In the genomic region with DNA sequence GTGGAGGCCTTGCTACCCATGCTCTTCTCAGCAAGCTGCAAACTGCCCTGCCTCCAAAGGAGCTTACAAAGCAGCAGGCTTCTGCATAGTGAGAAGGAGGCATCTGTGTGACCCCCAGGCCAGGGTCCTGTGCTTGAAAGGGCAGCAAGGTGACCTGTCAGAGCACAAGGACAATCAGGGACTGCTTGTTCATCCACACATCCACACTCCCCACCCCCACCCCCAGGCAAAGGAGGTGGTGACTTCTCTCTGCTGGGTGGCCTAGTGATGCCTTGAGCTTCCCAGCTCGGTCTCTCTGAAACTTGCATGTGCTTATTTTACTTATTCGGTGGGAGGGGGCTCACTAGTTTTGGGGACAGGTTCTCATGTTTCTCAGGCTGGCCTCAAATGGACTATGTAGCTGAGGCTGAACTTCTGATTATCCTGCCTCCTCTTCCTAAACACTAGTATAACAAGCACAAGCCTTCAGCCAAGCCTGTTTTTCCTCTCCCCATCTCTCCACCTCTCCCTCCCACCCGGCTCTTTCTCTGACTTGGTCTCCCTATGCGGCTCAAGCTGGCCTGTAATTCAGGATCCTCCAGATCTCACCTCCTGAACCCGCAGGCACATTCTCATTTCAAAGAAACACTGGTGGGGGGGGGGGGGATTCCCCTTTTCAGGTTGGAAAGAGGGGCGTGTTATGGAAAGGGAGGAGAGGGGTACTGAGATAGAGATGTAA, we compare ENCODE assay signal across 10 mouse cellular contexts. TPM values are rescaled to one million over a fixed set of nuclear protein-coding genes. Genes with fewer than 3 reads are reported as not detected.
DNase-seq lines count a peak whose midpoint lies in the region; ATAC-seq and TF ChIP-seq lines count a peak whose summit lies in the region.
"Had no signal": no experiment of that assay in that cellular context is flagged by ENCODE, and none has a peak within 500 bp of the region (broad histone marks: within the 10 kb centered on the region; RNA-seq: fewer than 3 reads in every experiment).

No protein-coding gene starts in this region.

- no peak for TF ChIP-seq POLR2A in ES-Bruce4 (IDR thresholded peaks at IDR 0.05; ENCODE audit: insufficient read depth, low read length)

- peak; percentile 25 for DNase-seq in gastrocnemius, adult 2 months
- no peak for DNase-seq in gastrocnemius, postnatal 36 days
- no peak for DNase-seq in lung, postnatal 36 days
- DNase-seq in kidney, adult 9 months, result no peak
- no peak for DNase-seq in liver, embryonic 11.5 days (ENCODE audit: low spot score)

- no peaks in the 10 kb centered on the region for H3K27me3 ChIP-seq in ES-Bruce4 (ENCODE audit: control insufficient read depth, insufficient read depth, low read length, poor library complexity, severe bottlenecking)
- H3K27me3 ChIP-seq in embryonic facial prominence, embryonic 15.5 days, result no peaks in the 10 kb centered on the region
- H3K27me3 ChIP-seq in midbrain, embryonic 13.5 days, result no peaks in the 10 kb centered on the region
- H3K27me3 ChIP-seq in liver, embryonic 11.5 days (replicated peaks; ENCODE audit: control insufficient read depth, insufficient read depth, low read length), result peaks cover 7% of the 10 kb centered on the region; the same call in 1 of the 2 replicates
- H3K27me3 ChIP-seq: CH12.LX; lung, embryonic 15.5 days had no signal

- no peak overlapping the region for H3K4me2 ChIP-seq in embryonic facial prominence, embryonic 15.5 days (replicated peaks)
- H3K4me2 ChIP-seq in midbrain, embryonic 13.5 days (replicated peaks), result no peak overlapping the region; the same call in 1 of the 2 replicates
- H3K4me2 ChIP-seq in liver, embryonic 11.5 days, result no peak overlapping the region

- no peaks in the 10 kb centered on the region for H3K9me3 ChIP-seq in ES-Bruce4 (replicated peaks; ENCODE audit: control insufficient read depth, insufficient read depth, low read length, poor library complexity, severe bottlenecking)
- H3K9me3 ChIP-seq in embryonic facial prominence, embryonic 15.5 days (replicated peaks), result no peaks in the 10 kb centered on the region
- H3K9me3 ChIP-seq in midbrain, embryonic 13.5 days, result no peaks in the 10 kb centered on the region
- no peaks in the 10 kb centered on the region for H3K9me3 ChIP-seq in liver, embryonic 11.5 days (ENCODE audit: control insufficient read depth, low read length)
- H3K9me3 ChIP-seq: lung, embryonic 15.5 days had no signal

- H3K27ac ChIP-seq in gastrocnemius, adult 2 months, result peak overlapping the region; percentile 94
- 0 out of 2 replicates have a peak overlapping the region, but pooled peaks have one; percentile 28 for H3K27ac ChIP-seq in ES-Bruce4 (ENCODE audit: insufficient read depth, low read length)
- H3K27ac ChIP-seq in embryonic facial prominence, embryonic 15.5 days (replicated peaks), result peak overlapping the region; percentile 69
- H3K27ac ChIP-seq in midbrain, embryonic 13.5 days, result no peak overlapping the region
- H3K27ac ChIP-seq in liver, embryonic 11.5 days (ENCODE audit: low read depth, low read length), result no peak overlapping the region

- H3K9ac ChIP-seq in ES-Bruce4 (ENCODE audit: low read depth, poor library complexity, severe bottlenecking), result no peak overlapping the region
- no peak overlapping the region for H3K9ac ChIP-seq in embryonic facial prominence, embryonic 15.5 days
- H3K9ac ChIP-seq in midbrain, embryonic 13.5 days (replicated peaks), result no peak overlapping the region
- no peak overlapping the region for H3K9ac ChIP-seq in liver, embryonic 11.5 days (ENCODE audit: low read depth, low read length)

- no peaks in the 10 kb centered on the region for H3K36me3 ChIP-seq in ES-Bruce4 (ENCODE audit: control insufficient read depth, insufficient read depth, low read length, poor library complexity, severe bottlenecking)
- H3K36me3 ChIP-seq in embryonic facial prominence, embryonic 15.5 days, result no peaks in the 10 kb centered on the region
- H3K36me3 ChIP-seq in midbrain, embryonic 13.5 days, result no peaks in the 10 kb centered on the region
- no peaks in the 10 kb centered on the region for H3K36me3 ChIP-seq in liver, embryonic 11.5 days (ENCODE audit: control insufficient read depth, insufficient read depth, low read length)
- H3K36me3 ChIP-seq: lung, embryonic 15.5 days had no signal

- intact Hi-C loops in gastrocnemius, adult 2 months (cut with DNase I), result no loop called here
- intact Hi-C loops in gastrocnemius, postnatal 36 days (cut with DNase I), result no loop called here

- no peak for ATAC-seq in embryonic facial prominence, embryonic 15.5 days (ENCODE audit: insufficient number of reproducible peaks, low FRiP score, low TSS enrichment, low read depth)
- peak; percentile 49; the same call in 1 of the 2 replicates for ATAC-seq in midbrain, embryonic 13.5 days
- ATAC-seq in liver, embryonic 11.5 days (replicated peaks; ENCODE audit: low FRiP score), result no peak

- TF ChIP-seq EP300 in ES-Bruce4 (IDR thresholded peaks at IDR 0.05; ENCODE audit: insufficient read depth, low read depth, low read length), result 0 out of 2 replicates have a peak, but pooled peaks have one; percentile 40

- peak overlapping the region; percentile 62 for H3K4me3 ChIP-seq in gastrocnemius, adult 2 months
- H3K4me3 ChIP-seq in ES-Bruce4 (ENCODE audit: low read depth, low read length), result no peak overlapping the region
- no peak overlapping the region for H3K4me3 ChIP-seq in embryonic facial prominence, embryonic 15.5 days (replicated peaks)
- H3K4me3 ChIP-seq in midbrain, embryonic 13.5 days (replicated peaks), result no peak overlapping the region
- no peak overlapping the region for H3K4me3 ChIP-seq in liver, embryonic 11.5 days (ENCODE audit: low read depth, low read length)

- no peak for TF ChIP-seq CTCF in gastrocnemius, adult 2 months (IDR thresholded peaks at IDR 0.05)
- TF ChIP-seq CTCF in ES-Bruce4 (IDR thresholded peaks at IDR 0.05; ENCODE audit: low read depth, low read length), result no peak

- H3K4me1 ChIP-seq in ES-Bruce4 (ENCODE audit: control insufficient read depth, insufficient read depth, low read length), result peaks cover 5% of the 10 kb centered on the region
- peaks cover 18% of the 10 kb centered on the region for H3K4me1 ChIP-seq in embryonic facial prominence, embryonic 15.5 days
- peaks cover 19% of the 10 kb centered on the region for H3K4me1 ChIP-seq in midbrain, embryonic 13.5 days (replicated peaks)
- H3K4me1 ChIP-seq in liver, embryonic 11.5 days (replicated peaks; ENCODE audit: control insufficient read depth, insufficient read depth, low read length), result peaks cover 7% of the 10 kb centered on the region; the same call in 1 of the 2 replicates

- WGBS in embryonic facial prominence, embryonic 15.5 days, result 7% methylated on average over 6 of the region's 6 CpGs
- 8% methylated on average over 6 of the region's 6 CpGs for WGBS in midbrain, embryonic 13.5 days
- 23% methylated on average over 6 of the region's 6 CpGs for WGBS in liver, embryonic 11.5 days

RNA-seq across cellular contexts. Expression of a gene that starts 56.4 kb away (rescaled TPM):
- 1 to 10 TPM; 3.1 to 6.1 TPM for total RNA-seq in gastrocnemius, adult 2 months (2021)
- 1 to 10 TPM; 2.7 TPM for total RNA-seq in gastrocnemius, postnatal 36 days (2021)
- polyA plus RNA-seq in ES-Bruce4 (2011; ENCODE audit: insufficient read depth, insufficient read length, low read depth, missing spikeins), result 1.8 and 5.2 TPM in 2 replicates
- polyA plus RNA-seq in embryonic facial prominence, embryonic 15.5 days (2015; fragmentation: Nextera tagmentation; extraction: Ambion mirVana), result 51.1 and 64.8 TPM in 2 replicates
- 149 and 151 TPM in 2 replicates for polyA plus RNA-seq in midbrain, embryonic 13.5 days (2015; fragmentation: Nextera tagmentation; extraction: Ambion mirVana)
- polyA plus RNA-seq in liver, embryonic 11.5 days (2014; fragmentation: Nextera tagmentation; extraction: Ambion mirVana), result 6.0 and 6.2 TPM in 2 replicates

RNA-seq across cellular contexts. Expression of a gene that starts 60.0 kb away (rescaled TPM):
- 1 to 10 TPM in 1 of 2 experiments, under 1 TPM in 1; 0.61 to 1.1 TPM for total RNA-seq in gastrocnemius, adult 2 months (2021)
- total RNA-seq in gastrocnemius, postnatal 36 days (2021), result 1 to 10 TPM in 1 of 2 experiments, under 1 TPM in 1; 0.94 to 1.5 TPM
- polyA plus RNA-seq in ES-Bruce4 (2011; ENCODE audit: insufficient read depth, insufficient read length, low read depth, missing spikeins), result not detected in 2 replicates
- 7.2 and 7.8 TPM in 2 replicates for polyA plus RNA-seq in embryonic facial prominence, embryonic 15.5 days (2015; fragmentation: Nextera tagmentation; extraction: Ambion mirVana)
- polyA plus RNA-seq in midbrain, embryonic 13.5 days (2015; fragmentation: Nextera tagmentation; extraction: Ambion mirVana), result 16.5 and 18.3 TPM in 2 replicates
- not detected in 2 replicates for polyA plus RNA-seq in liver, embryonic 11.5 days (2014; fragmentation: Nextera tagmentation; extraction: Ambion mirVana)

Comparison
In these comparisons a context has a peak if more than half of its experiments do, and no peak if none do; other contexts are left out.
1. H3K27ac ChIP-seq: peak in gastrocnemius, adult 2 months (single experiment), ES-Bruce4 (single experiment) and embryonic facial prominence, embryonic 15.5 days (single experiment); none in midbrain, embryonic 13.5 days (single experiment) and liver, embryonic 11.5 days (single experiment).